Mouse (Mus musculus) stomach, postnatal 0 days (tissue): ENCODE results near the gene Irs2. TPM values are rescaled to one million over a fixed set of nuclear protein-coding genes. Genes with fewer than 3 reads are reported as not detected.
A peak's percentile ranks its signal among the peaks of the same experiment; 100 is the strongest.

Experiments
- ATAC-seq: fragments of 200-750 bp; cut with Nextera tagmentation; 2 replicates; pipeline ENCODE4 v1.8.0; 2017; ENCODE audit not compliant: low FRiP score, low TSS enrichment
- DNase-seq: peaks from one replicate; pipeline ENCODE4 v3.0.0-alpha.2; 2016; ENCODE audit warnings: low spot score
- H3K27ac ChIP-seq: fragments of 300-500 bp; sonication (generic); replicated peaks from 2 replicates; pipeline ENCODE4 v1.5.1; 2014; ENCODE audit warnings: mild to moderate bottlenecking, control low read depth
- H3K27me3 ChIP-seq: fragments of 300-500 bp; sonication (generic); 2 replicates; pipeline ENCODE4 v1.6.1; 2014; ENCODE audit warnings: low read length; ENCODE audit not compliant: control insufficient read depth, insufficient read depth
- H3K36me3 ChIP-seq: fragments of 300-500 bp; sonication (generic); 2 replicates; pipeline ENCODE4 v1.6.1; 2014; ENCODE audit warnings: low read length, mixed read lengths; ENCODE audit not compliant: control insufficient read depth, insufficient read depth
- H3K4me1 ChIP-seq: fragments of 300-500 bp; sonication (generic); replicated peaks from 2 replicates; pipeline ENCODE4 v1.6.1; 2014; ENCODE audit warnings: antibody characterized with exemption; ENCODE audit not compliant: control insufficient read depth, insufficient read depth
- H3K4me2 ChIP-seq: fragments of 300-500 bp; sonication (generic); replicated peaks from 2 replicates; pipeline ENCODE4 v1.6.1; 2014; ENCODE audit warnings: low read depth, mild to moderate bottlenecking, control low read depth, moderate library complexity
- H3K4me3 ChIP-seq: fragments of 300-500 bp; sonication (generic); 2 replicates; pipeline ENCODE4 v1.5.1; 2014; ENCODE audit warnings: low read depth, low read length, control low read depth
- H3K9ac ChIP-seq: fragments of 300-500 bp; sonication (generic); 2 replicates; pipeline ENCODE4 v1.6.1; 2014; ENCODE audit warnings: mild to moderate bottlenecking, low read length, control low read depth, mixed read lengths
- H3K9me3 ChIP-seq: fragments of 300-500 bp; sonication (generic); 2 replicates; pipeline ENCODE4 v1.6.1; 2016; ENCODE audit warnings: low read length; ENCODE audit not compliant: control insufficient read depth
- CTCF ChIP-seq: IDR thresholded peaks from 2 replicates; pipeline ENCODE4 v1.5.1; 2016; ENCODE audit warnings: antibody characterized with exemption, low read depth, mild to moderate bottlenecking, moderate library complexity
- EP300 ChIP-seq: optimal IDR thresholded peaks from 2 replicates; pipeline ENCODE3; 2016; ENCODE audit warnings: antibody characterized with exemption
- WGBS: fragments of 180-500 bp; shearing (Covaris S2); extraction: QIAGEN DNeasy Blood & Tissue Kit; methylation state at CpG from one replicate; pipeline ENCODE4 v1.1.7; 2014; 5-methylcytosine and 5-hydroxymethylcytosine counted together
- polyA plus RNA-seq: library from polyadenylated mRNA; unstranded; fragments of >200 nt; fragmentation: Nextera tagmentation; extraction: Ambion mirVana; gene quantifications from 2 replicates; pipeline ENCODE4 v1.2.1, GENCODE M21; 2015

The Irs2 gene
- polyA plus RNA-seq, 1 experiment from 2014 or later = 3.3 TPM

DNA sequence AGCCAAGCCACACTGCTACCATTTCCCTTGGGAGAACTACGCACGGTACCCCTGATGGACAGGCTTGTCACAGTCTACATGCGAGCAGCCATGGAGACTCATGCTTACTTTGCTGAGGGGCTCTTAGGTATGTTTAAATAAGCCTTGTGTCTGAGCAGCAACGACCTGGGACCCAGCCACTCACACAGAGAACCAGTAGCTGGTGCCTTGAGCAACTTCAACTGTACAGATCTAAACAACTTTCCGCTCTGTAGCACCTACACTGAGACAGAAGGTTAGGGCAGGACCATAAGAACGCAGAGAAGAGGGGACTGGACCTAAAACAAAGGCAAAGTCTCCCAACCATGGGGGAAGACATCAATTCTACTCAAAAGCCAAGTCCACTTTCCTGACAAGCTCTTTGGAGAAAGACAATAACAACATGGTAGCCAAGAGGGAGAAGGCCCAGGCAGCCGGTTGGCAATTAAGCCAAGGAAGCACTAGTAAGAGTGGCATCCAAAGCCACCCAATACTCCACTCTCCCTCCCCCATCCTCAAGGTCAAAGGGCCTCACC is 4.3 kb downstream of the Irs2 start:
- TF ChIP-seq EP300 = no peak
- no peak for TF ChIP-seq CTCF
- ATAC-seq = no peak

DNA sequence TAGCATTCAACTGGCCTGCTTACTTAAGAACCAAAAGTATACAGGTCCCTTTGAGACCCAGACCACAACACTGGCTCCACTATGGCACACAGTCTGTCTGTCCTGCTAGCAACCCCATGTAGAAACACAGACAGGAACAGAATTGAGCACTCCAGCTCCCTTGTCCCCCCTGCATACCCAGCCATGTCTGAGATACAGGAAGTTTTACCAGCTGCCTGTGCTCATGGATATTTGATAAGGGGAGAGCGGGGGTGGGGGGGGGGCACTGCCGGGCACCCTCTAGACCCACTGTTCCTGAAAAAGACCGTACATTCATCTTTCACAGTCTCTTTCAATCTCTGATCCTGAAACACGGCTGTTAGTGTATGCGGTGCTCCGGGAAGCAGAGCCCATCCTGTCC is 5.0 kb downstream of the Irs2 start:
- Histone ChIP-seq H3K36me3 (peaks cover 8% of the 10 kb centered on the region), H3K4me2 (peak overlapping the region; percentile 94), H3K27me3 (no peaks in the 10 kb centered on the region), H3K4me3 (peak overlapping the region; percentile 86), H3K9me3 (no peaks in the 10 kb centered on the region), H3K27ac (peak overlapping the region; percentile 35; the same call in 1 of the 2 replicates), H3K4me1 (peaks cover 25% of the 10 kb centered on the region), H3K9ac (peak overlapping the region; percentile 64)
- TF ChIP-seq EP300 (no peak), CTCF (no peak)
- ATAC-seq = no peak
- 17% methylated on average over 6 of the region's 6 CpGs for WGBS
- DNase-seq = no peak

More for the DNA sequence above, 4.3 kb downstream of the Irs2 start:
- peak overlapping the region; percentile 64 for H3K9ac ChIP-seq
- H3K4me3 ChIP-seq = peak overlapping the region; percentile 86
- no peaks in the 10 kb centered on the region for H3K27me3 ChIP-seq
- H3K27ac ChIP-seq = no peak overlapping the region
- peaks cover 25% of the 10 kb centered on the region for H3K4me1 ChIP-seq
- peak overlapping the region; percentile 94 for H3K4me2 ChIP-seq
- WGBS = 30% methylated on average over 7 of the region's 7 CpGs
- no peaks in the 10 kb centered on the region for H3K9me3 ChIP-seq
- no peak for DNase-seq
- H3K36me3 ChIP-seq = peaks cover 8% of the 10 kb centered on the region

DNA sequence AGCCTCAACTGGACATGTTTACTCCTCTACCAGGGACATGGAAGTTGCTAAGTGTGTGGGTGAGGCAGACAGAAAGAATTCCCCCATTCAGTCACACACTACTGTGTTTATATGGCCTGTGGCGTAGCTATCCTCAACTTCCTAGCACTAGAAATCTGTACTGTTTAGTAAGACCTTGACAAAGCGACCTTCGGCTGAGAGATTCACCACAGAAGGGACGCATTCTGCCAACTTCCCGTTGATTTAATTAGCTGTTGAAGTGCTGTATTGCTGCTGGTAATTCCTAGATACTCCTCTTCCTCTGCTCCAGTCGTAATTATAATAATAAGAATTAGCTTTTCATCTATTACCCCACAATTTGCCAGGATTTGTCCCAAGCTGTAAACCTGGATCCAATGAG is 5.4 kb downstream of the Irs2 start:
- peak overlapping the region; percentile 94 for H3K4me2 ChIP-seq
- H3K4me1 ChIP-seq = peaks cover 25% of the 10 kb centered on the region
- H3K9ac ChIP-seq = peak overlapping the region; percentile 64
- DNase-seq = no peak
- TF ChIP-seq EP300 = no peak
- no peak for TF ChIP-seq CTCF
- WGBS = 26% methylated on average over 6 of the region's 6 CpGs
- no peaks in the 10 kb centered on the region for H3K9me3 ChIP-seq
- 0 out of 2 replicates have a peak overlapping the region, but pooled peaks have one; percentile 35 for H3K27ac ChIP-seq
- peaks cover 8% of the 10 kb centered on the region for H3K36me3 ChIP-seq
- peak overlapping the region; percentile 86 for H3K4me3 ChIP-seq
- no peaks in the 10 kb centered on the region for H3K27me3 ChIP-seq
- ATAC-seq = no peak

DNA sequence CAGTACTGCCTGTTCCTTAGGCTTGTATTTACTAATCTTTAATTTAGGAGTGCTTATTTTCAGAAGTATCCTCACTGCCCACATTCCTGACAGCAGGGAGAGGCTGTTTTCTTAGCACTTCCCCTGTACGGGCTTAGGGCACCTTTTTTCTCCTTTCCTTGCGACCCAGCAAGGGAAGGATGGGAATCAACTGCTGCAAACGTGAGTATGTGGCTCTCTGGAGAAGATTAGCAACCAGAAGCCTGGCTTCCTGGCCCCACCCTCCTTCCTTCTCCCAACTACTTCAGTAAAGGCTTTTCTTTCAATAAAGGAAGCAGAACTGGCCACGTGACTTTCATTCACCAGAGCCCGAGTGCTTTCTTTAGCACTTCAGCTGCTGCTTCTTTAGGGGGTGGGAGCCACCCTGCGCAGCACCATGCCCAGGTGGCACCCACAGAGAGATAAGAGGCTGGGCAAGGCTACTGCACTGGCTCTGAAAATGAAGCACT is 7.2 kb downstream of the Irs2 start:
- Histone ChIP-seq H3K27ac (peak overlapping the region; percentile 56; the same call in 1 of the 2 replicates), H3K4me1 (peaks cover 21% of the 10 kb centered on the region), H3K9me3 (no peaks in the 10 kb centered on the region), H3K36me3 (peaks cover 7% of the 10 kb centered on the region), H3K27me3 (no peaks in the 10 kb centered on the region), H3K9ac (no peak overlapping the region), H3K4me3 (peak overlapping the region; percentile 14; the same call in 1 of the 2 replicates), H3K4me2 (peak overlapping the region; percentile 94)
- TF ChIP-seq EP300 (no peak), CTCF (no peak)
- DNase-seq (peak; percentile 64), ATAC-seq (peak; percentile 22)
- 4% methylated on average over 6 of the region's 6 CpGs for WGBS

DNA sequence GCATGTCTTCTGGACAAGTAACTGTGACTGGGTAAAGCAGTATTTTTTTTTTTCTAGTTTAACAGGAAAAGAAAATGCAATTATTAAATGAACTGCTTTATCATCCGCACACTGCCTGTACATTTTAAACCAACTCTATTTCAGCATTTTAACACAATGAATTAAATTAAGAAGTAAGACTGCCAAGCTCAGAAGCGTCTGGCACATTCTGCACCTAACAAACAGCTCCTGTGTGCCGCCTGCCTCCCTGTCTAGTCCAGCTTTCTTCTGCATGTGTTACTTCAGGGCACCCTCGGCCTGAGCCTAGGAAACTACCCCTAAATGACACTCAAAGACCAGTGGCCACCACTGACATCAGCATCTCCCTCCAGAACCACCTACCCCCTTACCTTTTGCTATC is 8.7 kb downstream of the Irs2 start:
- H3K9me3 ChIP-seq = no peaks in the 10 kb centered on the region
- H3K9ac ChIP-seq = no peak overlapping the region
- no peaks in the 10 kb centered on the region for H3K27me3 ChIP-seq
- TF ChIP-seq CTCF (no peak), EP300 (no peak)
- no peaks in the 10 kb centered on the region for H3K36me3 ChIP-seq
- H3K4me2 ChIP-seq = no peak overlapping the region; the same call in 1 of the 2 replicates
- peaks cover 16% of the 10 kb centered on the region for H3K4me1 ChIP-seq
- no peak for DNase-seq
- no peak overlapping the region for H3K27ac ChIP-seq
- 64% methylated on average over 4 of the region's 4 CpGs for WGBS
- no peak for ATAC-seq
- no peak overlapping the region for H3K4me3 ChIP-seq

DNA sequence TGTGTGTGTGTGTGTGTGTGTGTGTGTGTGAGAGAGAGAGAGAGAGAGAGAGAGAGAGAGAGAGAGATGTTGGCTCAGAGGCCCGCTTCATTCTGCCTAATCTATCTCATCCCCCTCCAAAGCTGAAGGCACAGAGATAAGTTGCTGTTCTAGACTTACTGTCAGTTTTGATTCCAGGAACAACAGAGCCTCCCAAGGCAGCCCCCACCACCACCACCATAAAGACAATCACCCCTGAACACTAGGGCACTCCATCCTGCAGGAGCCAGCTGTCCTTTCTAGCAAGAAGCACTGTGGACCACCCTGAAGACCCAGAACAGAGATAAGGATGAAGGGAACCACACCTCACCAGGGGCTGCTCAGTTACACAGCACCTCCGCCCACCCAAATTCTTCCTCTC is 12.0 kb downstream of the Irs2 start:
- no peaks in the 10 kb centered on the region for H3K9me3 ChIP-seq

More for the DNA sequence above, 12.0 kb downstream of the Irs2 start:
- H3K27me3 ChIP-seq = no peaks in the 10 kb centered on the region
- ATAC-seq = no peak
- DNase-seq = no peak
- H3K4me3 ChIP-seq = no peak overlapping the region
- no peak overlapping the region for H3K27ac ChIP-seq
- 93% methylated on average over 1 of the region's 2 CpGs for WGBS
- no peaks in the 10 kb centered on the region for H3K36me3 ChIP-seq
- H3K4me1 ChIP-seq = peaks cover 12% of the 10 kb centered on the region; the same call in 1 of the 2 replicates
- TF ChIP-seq EP300 = no peak
- TF ChIP-seq CTCF = no peak
- no peak overlapping the region for H3K4me2 ChIP-seq
- H3K9ac ChIP-seq = no peak overlapping the region
